Mouse (Mus musculus) mouse trophoblast stem cell (cell line): ENCODE results near the gene Iqce.

Experiments used
- in situ Hi-C, 2 experiments: fragments of 300-500 bp; cut with MseI, MboI; formaldehyde crosslinking; loops; 2 replicates in 1 of 2; 3 replicates in 1 of 2; pipeline ENCODE4 v1.15.1; 2025

Gene Iqce

DNA sequence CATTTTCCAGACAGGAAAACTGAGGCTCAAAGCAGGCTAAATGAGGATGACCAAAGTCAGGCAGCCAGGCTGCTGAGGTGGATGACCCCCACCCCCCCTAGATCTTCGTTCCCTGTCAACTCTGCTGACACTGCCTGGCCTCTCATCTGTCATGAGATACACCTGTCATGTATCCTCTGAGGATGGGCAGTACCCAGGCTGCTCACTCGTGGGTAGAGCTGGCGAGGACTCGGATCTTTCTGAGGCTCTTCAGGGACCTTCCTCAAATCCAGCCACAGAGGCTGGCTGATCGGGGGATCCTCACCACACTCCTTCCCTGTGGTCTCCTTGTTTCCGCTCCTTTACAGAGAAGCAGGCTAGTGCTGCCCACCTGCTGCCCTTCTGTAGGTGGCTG lies 86.1 kb downstream of the Iqce start:
- in situ Hi-C loops, result loop anchor here (5.0 to 10.0 kb wide), 4 partner anchors 39 to 141 kb away; no protein-coding TSS in a partner anchor

GRCm38 (mm10) chr5:140615321-140616109 lies 86.7 kb downstream of the Iqce start:
- in situ Hi-C loops, result loop anchor here (5.0 to 10.0 kb wide), 4 partner anchors 38 to 141 kb away; no protein-coding TSS in a partner anchor

- in situ Hi-C loops, result loop anchor here (5.0 to 10.0 kb wide), 4 partner anchors 38 to 140 kb away; no protein-coding TSS in a partner anchor
Observed at GRCm38 (mm10) chr5:140614837-140615236, 87.3 kb downstream of the Iqce start.

- in situ Hi-C loops, result loop anchor here in 1 of 2 experiments (10.0 kb wide), 1 partner anchor 139 kb away; no protein-coding TSS in a partner anchor
Observed at GRCm38 (mm10) chr5:140614141-140614540, 88.0 kb downstream of the Iqce start.

DNA sequence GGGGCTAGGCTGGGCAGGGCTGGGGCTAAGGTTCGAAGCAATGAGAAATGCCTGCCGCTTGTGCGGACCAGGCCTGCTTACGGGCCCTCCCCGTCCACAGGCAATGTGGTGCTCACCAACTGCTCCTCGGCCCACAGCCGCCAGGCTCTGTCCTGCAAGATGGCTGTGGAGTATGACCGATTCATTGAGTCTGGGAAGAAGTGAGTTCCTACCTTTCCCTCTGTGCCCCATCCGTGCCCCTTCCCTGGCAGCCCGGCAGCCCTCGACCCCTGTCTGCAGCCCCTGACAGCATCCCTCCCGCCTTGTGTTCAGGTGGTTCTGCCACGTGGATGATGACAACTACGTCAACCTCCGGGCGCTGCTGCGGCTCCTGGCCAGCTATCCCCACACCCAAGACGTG lies 90.0 kb downstream of the Iqce start:
- in situ Hi-C loops, result loop anchor here in 1 of 2 experiments (10.0 kb wide), 1 partner anchor 137 kb away; no protein-coding TSS in a partner anchor
